Comparison of ENCODE assay signal across 9 mouse cellular contexts in genomic region chr5:137076191-137076930, GRCm38 (mm10). TPM values are rescaled to one million over a fixed set of nuclear protein-coding genes. Genes with fewer than 3 reads are reported as not detected.
DNase-seq lines count a peak whose midpoint lies in the region; ATAC-seq and TF ChIP-seq lines count a peak whose summit lies in the region.
"Had no signal": no experiment of that assay in that cellular context is flagged by ENCODE, and none has a peak within 500 bp of the region (broad histone marks: within the 10 kb centered on the region; RNA-seq: fewer than 3 reads in every experiment).

No protein-coding gene starts in this region.

- peak overlapping the region; percentile 28; the same call in 1 of the 2 replicates for H3K4me2 ChIP-seq in heart, embryonic 16.5 days (ENCODE audit: low read depth, low read length)
- no peak overlapping the region for H3K4me2 ChIP-seq in lung, embryonic 14.5 days
- H3K4me2 ChIP-seq: limb, embryonic 12.5 days had no signal

- TF ChIP-seq POLR2A in thymus, adult 2 months (IDR thresholded peaks at IDR 0.05; ENCODE audit: control insufficient read depth, extremely low read depth, insufficient read depth, low read length, poor library complexity), result no peak

- no peak overlapping the region for H3K4me3 ChIP-seq in layer of hippocampus, adult 2 months
- no peak overlapping the region for H3K4me3 ChIP-seq in heart, embryonic 16.5 days (ENCODE audit: low read length)
- no peak overlapping the region for H3K4me3 ChIP-seq in lung, embryonic 14.5 days (ENCODE audit: low read depth, low read length)
- H3K4me3 ChIP-seq in thymus, adult 2 months (ENCODE audit: control insufficient read depth, insufficient read depth, low read length), result no peak overlapping the region
- H3K4me3 ChIP-seq: limb, embryonic 12.5 days had no signal

- H3K9ac ChIP-seq in heart, embryonic 16.5 days (ENCODE audit: low read length), result peak overlapping the region; percentile 66
- no peak overlapping the region; the same call in 1 of the 2 replicates for H3K9ac ChIP-seq in lung, embryonic 14.5 days
- H3K9ac ChIP-seq: limb, embryonic 12.5 days had no signal

- no peaks in the 10 kb centered on the region for H3K9me3 ChIP-seq in heart, embryonic 16.5 days (replicated peaks; ENCODE audit: control insufficient read depth, low read length)
- H3K9me3 ChIP-seq in lung, embryonic 14.5 days (ENCODE audit: low read depth, low read length), result no peaks in the 10 kb centered on the region
- H3K9me3 ChIP-seq: limb, embryonic 12.5 days had no signal

- TF ChIP-seq CTCF in layer of hippocampus, adult 2 months (conservative IDR thresholded peaks at IDR 0.05), result no peak
- no peak for TF ChIP-seq CTCF in lung, embryonic 14.5 days (IDR thresholded peaks at IDR 0.05; ENCODE audit: low read depth)
- TF ChIP-seq CTCF in thymus, adult 2 months (IDR thresholded peaks at IDR 0.05; ENCODE audit: borderline replicate concordance, control insufficient read depth, extremely low read depth, insufficient read depth, low read length, poor library complexity), result no peak

- H3K36me3 ChIP-seq in heart, embryonic 16.5 days (ENCODE audit: control insufficient read depth, insufficient read depth), result no peaks in the 10 kb centered on the region
- H3K36me3 ChIP-seq in lung, embryonic 14.5 days (ENCODE audit: insufficient read depth), result no peaks in the 10 kb centered on the region
- H3K36me3 ChIP-seq in thymus, adult 2 months (ENCODE audit: control insufficient read depth, insufficient read depth, low read length), result no peaks in the 10 kb centered on the region
- H3K36me3 ChIP-seq: limb, embryonic 12.5 days had no signal

- H3K27ac ChIP-seq in layer of hippocampus, adult 2 months, result no peak overlapping the region
- peak overlapping the region; percentile 94 for H3K27ac ChIP-seq in heart, embryonic 16.5 days (ENCODE audit: low read length)
- peak overlapping the region; percentile 86 for H3K27ac ChIP-seq in lung, embryonic 14.5 days (ENCODE audit: low read depth)
- no peak overlapping the region for H3K27ac ChIP-seq in thymus, adult 2 months (ENCODE audit: control insufficient read depth, insufficient read depth, low read length)
- H3K27ac ChIP-seq: limb, embryonic 12.5 days had no signal

- 14% methylated on average over 11 of the region's 12 CpGs for WGBS in heart, embryonic 16.5 days
- 20% methylated on average over 12 of the region's 12 CpGs for WGBS in lung, embryonic 14.5 days
- 55% methylated on average over 12 of the region's 12 CpGs for WGBS in thymus, adult 2 months

- H3K27me3 ChIP-seq in heart, embryonic 16.5 days (ENCODE audit: control insufficient read depth, insufficient read depth, low read length), result no peaks in the 10 kb centered on the region
- no peaks in the 10 kb centered on the region for H3K27me3 ChIP-seq in lung, embryonic 14.5 days (ENCODE audit: insufficient read depth, low read length)
- no peaks in the 10 kb centered on the region for H3K27me3 ChIP-seq in thymus, adult 2 months (ENCODE audit: control insufficient read depth, insufficient read depth, low read length)
- H3K27me3 ChIP-seq: limb, embryonic 12.5 days had no signal

- peak; percentile 81 for DNase-seq in layer of hippocampus, adult 9-11 months
- DNase-seq in layer of hippocampus, adult 2 months (ENCODE audit: low spot score in 2 of 2), result no peak
- DNase-seq in lung, embryonic 14.5 days, result peak; percentile 55
- no peak for DNase-seq in thymus, adult 2 months
- DNase-seq in thymus, postnatal 14 days, result no peak
- no peak for DNase-seq in adrenal gland, adult 8-10 months

- peaks cover 65% of the 10 kb centered on the region for H3K4me1 ChIP-seq in heart, embryonic 16.5 days (ENCODE audit: control insufficient read depth, insufficient read depth, low read length)
- peaks cover 44% of the 10 kb centered on the region for H3K4me1 ChIP-seq in lung, embryonic 14.5 days (ENCODE audit: insufficient read depth)
- H3K4me1 ChIP-seq in thymus, adult 2 months (replicated peaks; ENCODE audit: control insufficient read depth, insufficient read depth, low read length), result peaks cover 3% of the 10 kb centered on the region; the same call in 1 of the 2 replicates

- peak; percentile 85 for ATAC-seq in common myeloid progenitor, adult 5-6 weeks (replicated peaks; ENCODE audit: low read depth, poor library complexity, severe bottlenecking)
- ATAC-seq in heart, embryonic 16.5 days (replicated peaks; ENCODE audit: extremely low read depth, insufficient read depth, low FRiP score), result peak; percentile 70
- no peak for ATAC-seq in lung, embryonic 14.5 days (ENCODE audit: insufficient read depth)

RNA-seq across cellular contexts. Expression of gene Serpine1, which starts 4.3 kb away (rescaled TPM):
- under 1 TPM; 0.38 to 0.52 TPM for total RNA-seq in layer of hippocampus, adult 2 months (2021)
- not detected in 2 replicates for total RNA-seq in common myeloid progenitor, adult 5-6 weeks (2017)
- polyA plus RNA-seq in heart, embryonic 16.5 days (2015; fragmentation: Nextera tagmentation; extraction: Ambion mirVana), result 1.1 and 1.3 TPM in 2 replicates
- 0.47 and 0.86 TPM in 2 replicates for polyA plus RNA-seq in lung, embryonic 14.5 days (2014; fragmentation: Nextera tagmentation; extraction: Ambion mirVana)
- 3.1 and 4.1 TPM in 2 replicates for polyA plus RNA-seq in thymus, adult 2 months (2012; rRNA removed)
- 1 to 10 TPM; 2.7 to 9.5 (median 6.5) TPM for total RNA-seq in adrenal gland, adult 8-10 months (2022)

RNA-seq across cellular contexts. Expression of gene Ap1s1, which starts 30.4 kb away (rescaled TPM):
- total RNA-seq in layer of hippocampus, adult 2 months (2021), result 100 to 1,000 TPM; 298 to 323 TPM
- 63.6 and 70.1 TPM in 2 replicates for total RNA-seq in common myeloid progenitor, adult 5-6 weeks (2017)
- polyA plus RNA-seq in heart, embryonic 16.5 days (2015; fragmentation: Nextera tagmentation; extraction: Ambion mirVana), result 133 and 148 TPM in 2 replicates
- 179 and 191 TPM in 2 replicates for polyA plus RNA-seq in lung, embryonic 14.5 days (2014; fragmentation: Nextera tagmentation; extraction: Ambion mirVana)
- 44.1 and 51.9 TPM in 2 replicates for polyA plus RNA-seq in thymus, adult 2 months (2012; rRNA removed)
- 100 to 1,000 TPM; 104 to 120 (median 106) TPM for total RNA-seq in adrenal gland, adult 8-10 months (2022)

RNA-seq across cellular contexts. Expression of gene Trim56, which starts 39.6 kb away (rescaled TPM):
- 1 to 10 TPM; 5.5 to 5.8 TPM for total RNA-seq in layer of hippocampus, adult 2 months (2021)
- 27.7 and 34.3 TPM in 2 replicates for total RNA-seq in common myeloid progenitor, adult 5-6 weeks (2017)
- 7.1 and 7.2 TPM in 2 replicates for polyA plus RNA-seq in heart, embryonic 16.5 days (2015; fragmentation: Nextera tagmentation; extraction: Ambion mirVana)
- 11.5 and 11.8 TPM in 2 replicates for polyA plus RNA-seq in lung, embryonic 14.5 days (2014; fragmentation: Nextera tagmentation; extraction: Ambion mirVana)
- 49.3 and 55.8 TPM in 2 replicates for polyA plus RNA-seq in thymus, adult 2 months (2012; rRNA removed)
- 10 to 100 TPM; 44.0 to 57.1 (median 54.0) TPM for total RNA-seq in adrenal gland, adult 8-10 months (2022)

RNA-seq across cellular contexts. Expression of gene Vgf, which starts 50.2 kb away (rescaled TPM):
- 100 to 1,000 TPM; 180 to 212 TPM for total RNA-seq in layer of hippocampus, adult 2 months (2021)
- total RNA-seq in common myeloid progenitor, adult 5-6 weeks (2017), result not detected in 2 replicates
- 0.09 TPM in 1 of 2 replicates, not detected in the other for polyA plus RNA-seq in heart, embryonic 16.5 days (2015; fragmentation: Nextera tagmentation; extraction: Ambion mirVana)
- 0.12 and 0.13 TPM in 2 replicates for polyA plus RNA-seq in lung, embryonic 14.5 days (2014; fragmentation: Nextera tagmentation; extraction: Ambion mirVana)
- 0.58 and 1.0 TPM in 2 replicates for polyA plus RNA-seq in thymus, adult 2 months (2012; rRNA removed)
- total RNA-seq in adrenal gland, adult 8-10 months (2022), result 10 to 100 TPM in 2 of 4 experiments, 1 to 10 TPM in 2; 4.4 to 20.9 (median 9.9) TPM

Comparison
In these comparisons a context has a peak if more than half of its experiments do, and no peak if none do; other contexts are left out.
1. DNase-seq: peak in layer of hippocampus, adult 9-11 months (single experiment) and lung, embryonic 14.5 days (single experiment); none in layer of hippocampus, adult 2 months (0 of 2), thymus, adult 2 months (single experiment), thymus, postnatal 14 days (single experiment) and adrenal gland, adult 8-10 months (single experiment).
2. H3K27ac ChIP-seq: peak in heart, embryonic 16.5 days (single experiment) and lung, embryonic 14.5 days (single experiment); none in layer of hippocampus, adult 2 months (single experiment) and thymus, adult 2 months (single experiment).